Comparison of ENCODE assay signal across 10 mouse cellular contexts in the genomic region with DNA sequence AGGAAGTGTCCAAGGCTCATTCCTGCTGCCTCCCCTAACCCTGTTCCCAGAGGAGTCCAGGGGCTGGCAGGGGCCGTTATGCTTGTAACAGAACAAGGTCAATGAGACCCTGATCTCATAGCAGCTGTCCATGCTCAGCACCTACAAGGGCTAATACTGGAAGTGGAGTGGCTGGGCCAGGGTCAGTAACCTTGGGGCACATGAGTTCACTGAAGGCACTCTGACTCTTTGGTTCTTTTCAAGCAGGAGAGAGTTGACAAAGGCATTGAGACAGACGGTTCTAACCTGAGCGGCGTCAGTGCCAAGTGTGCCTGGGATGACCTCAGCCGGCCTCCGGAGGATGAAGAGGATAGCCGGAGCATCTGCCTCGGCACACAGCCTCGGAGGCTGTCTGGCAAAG. TPM values are rescaled to one million over a fixed set of nuclear protein-coding genes. Genes with fewer than 3 reads are reported as not detected.
A peak's percentile ranks its signal among the peaks of the same experiment; 100 is the strongest.
DNase-seq lines count a peak whose midpoint lies in the region; ATAC-seq and TF ChIP-seq lines count a peak whose summit lies in the region.
"Had no signal": no experiment of that assay in that cellular context is flagged by ENCODE, and none has a peak within 500 bp of the region (broad histone marks: within the 10 kb centered on the region; RNA-seq: fewer than 3 reads in every experiment).

No protein-coding gene starts in this region.

- H3K4me2 ChIP-seq in kidney, embryonic 16.5 days (replicated peaks; ENCODE audit: low read depth, low read length): no peak overlapping the region
- H3K4me2 ChIP-seq in neural tube, embryonic 12.5 days (replicated peaks): no peak overlapping the region
- no peak overlapping the region for H3K4me2 ChIP-seq in stomach, embryonic 16.5 days (ENCODE audit: low read depth, low read length)
- H3K4me2 ChIP-seq: intestine, embryonic 15.5 days; limb, embryonic 13.5 days had no signal

- H3K9me3 ChIP-seq in kidney, embryonic 16.5 days (ENCODE audit: low read length): no peaks in the 10 kb centered on the region
- no peaks in the 10 kb centered on the region for H3K9me3 ChIP-seq in neural tube, embryonic 12.5 days
- H3K9me3 ChIP-seq in stomach, embryonic 16.5 days (replicated peaks; ENCODE audit: control insufficient read depth, low read length): no peaks in the 10 kb centered on the region
- H3K9me3 ChIP-seq: intestine, embryonic 15.5 days; limb, embryonic 13.5 days had no signal

- no peaks in the 10 kb centered on the region for H3K27me3 ChIP-seq in heart, adult 2 months (ENCODE audit: control insufficient read depth, insufficient read depth, low read length)
- no peaks in the 10 kb centered on the region for H3K27me3 ChIP-seq in kidney, embryonic 16.5 days (ENCODE audit: insufficient read depth, low read length)
- no peaks in the 10 kb centered on the region for H3K27me3 ChIP-seq in neural tube, embryonic 12.5 days (replicated peaks)
- H3K27me3 ChIP-seq in stomach, embryonic 16.5 days (ENCODE audit: control insufficient read depth, insufficient read depth, low read length): no peaks in the 10 kb centered on the region
- H3K27me3 ChIP-seq: intestine, embryonic 15.5 days; limb, embryonic 13.5 days had no signal

- DNase-seq in heart, adult 2 months: no peak
- no peak for DNase-seq in heart, postnatal 36 days
- DNase-seq in kidney, adult 9 months: no peak
- no peak for DNase-seq in neural tube, embryonic 10.5 days (ENCODE audit: extremely low spot score, low spot score)
- DNase-seq in urinary bladder, adult 18-20 months (ENCODE audit: low spot score in 2 of 2): no peak

- WGBS in heart, adult 2 months: 66% methylated on average over 9 of the region's 9 CpGs
- WGBS in kidney, embryonic 16.5 days: 70% methylated on average over 9 of the region's 9 CpGs
- WGBS in neural tube, embryonic 12.5 days: 85% methylated on average over 9 of the region's 9 CpGs
- WGBS in stomach, embryonic 16.5 days: 72% methylated on average over 9 of the region's 9 CpGs

- TF ChIP-seq POLR2A in heart, adult 2 months (IDR thresholded peaks at IDR 0.05; ENCODE audit: insufficient read depth, low read depth, low read length): no peak

- peaks cover 44% of the 10 kb centered on the region for H3K4me1 ChIP-seq in heart, adult 2 months (ENCODE audit: control insufficient read depth, insufficient read depth, low read length)
- H3K4me1 ChIP-seq in kidney, embryonic 16.5 days (ENCODE audit: insufficient read depth, low read length): peaks cover 70% of the 10 kb centered on the region
- H3K4me1 ChIP-seq in neural tube, embryonic 12.5 days: peaks cover 23% of the 10 kb centered on the region
- H3K4me1 ChIP-seq in stomach, embryonic 16.5 days (ENCODE audit: control insufficient read depth, insufficient read depth, low read length): peaks cover 54% of the 10 kb centered on the region

- H3K4me3 ChIP-seq in heart, adult 2 months: no peak overlapping the region
- no peak overlapping the region for H3K4me3 ChIP-seq in kidney, embryonic 16.5 days (ENCODE audit: low read length)
- no peak overlapping the region for H3K4me3 ChIP-seq in neural tube, embryonic 12.5 days
- H3K4me3 ChIP-seq in stomach, embryonic 16.5 days (replicated peaks; ENCODE audit: low read length): no peak overlapping the region
- H3K4me3 ChIP-seq: intestine, embryonic 15.5 days; limb, embryonic 13.5 days had no signal

- intact Hi-C loops in heart, adult 2 months (cut with DNase I): no loop called here
- intact Hi-C loops in heart, postnatal 36 days (cut with DNase I): loop anchor here (2.0 kb wide), 1 partner anchor 56 kb away; the partner anchor contains the start of gene Sufu

- TF ChIP-seq CTCF in heart, adult 2 months (IDR thresholded peaks at IDR 0.05): no peak

- H3K36me3 ChIP-seq in heart, adult 2 months (ENCODE audit: control insufficient read depth, insufficient read depth, low read length): peaks cover 4% of the 10 kb centered on the region
- peaks cover 16% of the 10 kb centered on the region for H3K36me3 ChIP-seq in kidney, embryonic 16.5 days (ENCODE audit: insufficient read depth, low read length)
- peaks cover 41% of the 10 kb centered on the region for H3K36me3 ChIP-seq in neural tube, embryonic 12.5 days
- H3K36me3 ChIP-seq in stomach, embryonic 16.5 days (ENCODE audit: control insufficient read depth, insufficient read depth, low read length): no peaks in the 10 kb centered on the region

- ATAC-seq in kidney, embryonic 16.5 days (ENCODE audit: low FRiP score, low TSS enrichment): no peak
- no peak for ATAC-seq in neural tube, embryonic 12.5 days (ENCODE audit: low FRiP score, low read depth)
- no peak for ATAC-seq in stomach, embryonic 16.5 days (ENCODE audit: insufficient read depth, low FRiP score)
- ATAC-seq: intestine, embryonic 15.5 days had no signal

- TF ChIP-seq EP300 in heart, adult 2 months (IDR thresholded peaks at IDR 0.05; ENCODE audit: insufficient read depth, low read depth, low read length): 0 out of 2 replicates have a peak, but pooled peaks have one; percentile 0

- no peaks in the 10 kb centered on the region for H3K79me2 ChIP-seq in heart, adult 2 months (replicated peaks; ENCODE audit: control insufficient read depth, insufficient read depth, low read length)

- H3K27ac ChIP-seq in heart, adult 2 months: peak overlapping the region; percentile 21
- H3K27ac ChIP-seq in kidney, embryonic 16.5 days (ENCODE audit: low read length): peak overlapping the region; percentile 97
- no peak overlapping the region for H3K27ac ChIP-seq in neural tube, embryonic 12.5 days
- 0 out of 2 replicates have a peak overlapping the region, but pooled peaks have one; percentile 97 for H3K27ac ChIP-seq in stomach, embryonic 16.5 days (ENCODE audit: low read length)
- H3K27ac ChIP-seq: limb, embryonic 13.5 days had no signal

- no peak overlapping the region for H3K9ac ChIP-seq in heart, adult 2 months (ENCODE audit: low read depth, low read length)
- 0 out of 2 replicates have a peak overlapping the region, but pooled peaks have one; percentile 8 for H3K9ac ChIP-seq in kidney, embryonic 16.5 days (replicated peaks; ENCODE audit: low read length)
- H3K9ac ChIP-seq in neural tube, embryonic 12.5 days: 0 out of 2 replicates have a peak overlapping the region, but pooled peaks have one; percentile 2
- no peak overlapping the region for H3K9ac ChIP-seq in stomach, embryonic 16.5 days (ENCODE audit: low read length)
- H3K9ac ChIP-seq: intestine, embryonic 15.5 days; limb, embryonic 13.5 days had no signal

RNA-seq across cellular contexts. Expression of gene Trim8, which starts 48.6 kb away (rescaled TPM):
- total RNA-seq in heart, adult 2 months (2021): 10 to 100 TPM; 39.2 to 39.8 TPM
- polyA plus RNA-seq in heart, adult 2 months (2012; rRNA removed): 17.2 and 24.1 TPM in 2 replicates
- total RNA-seq in heart, postnatal 36 days (2021): 10 to 100 TPM; 38.7 to 40.0 TPM
- polyA plus RNA-seq in kidney, embryonic 16.5 days (2015; fragmentation: Nextera tagmentation; extraction: Ambion mirVana): 22.2 and 26.0 TPM in 2 replicates
- 39.1 and 43.0 TPM in 2 replicates for polyA plus RNA-seq in neural tube, embryonic 12.5 days (2016; fragmentation: Nextera tagmentation; extraction: Ambion mirVana)
- 11.8 and 16.2 TPM in 2 replicates for polyA plus RNA-seq in stomach, embryonic 16.5 days (2015; fragmentation: Nextera tagmentation; extraction: Ambion mirVana)

RNA-seq across cellular contexts. Expression of gene Sufu, which starts 56.2 kb away (rescaled TPM):
- total RNA-seq in heart, adult 2 months (2021): 10 to 100 TPM; 10.6 to 11.0 TPM
- 8.7 and 9.0 TPM in 2 replicates for polyA plus RNA-seq in heart, adult 2 months (2012; rRNA removed)
- total RNA-seq in heart, postnatal 36 days (2021): 10 to 100 TPM; 10.8 to 12.7 TPM
- polyA plus RNA-seq in kidney, embryonic 16.5 days (2015; fragmentation: Nextera tagmentation; extraction: Ambion mirVana): 50.7 and 54.0 TPM in 2 replicates
- polyA plus RNA-seq in neural tube, embryonic 12.5 days (2016; fragmentation: Nextera tagmentation; extraction: Ambion mirVana): 36.3 and 37.3 TPM in 2 replicates
- 26.4 and 27.4 TPM in 2 replicates for polyA plus RNA-seq in stomach, embryonic 16.5 days (2015; fragmentation: Nextera tagmentation; extraction: Ambion mirVana)

RNA-seq across cellular contexts. Expression of gene Actr1a, which starts 57.4 kb away (rescaled TPM):
- 10 to 100 TPM; 82.1 to 90.5 TPM for total RNA-seq in heart, adult 2 months (2021)
- 73.3 and 104 TPM in 2 replicates for polyA plus RNA-seq in heart, adult 2 months (2012; rRNA removed)
- total RNA-seq in heart, postnatal 36 days (2021): 10 to 100 TPM; 88.4 to 97.0 TPM
- 143 and 144 TPM in 2 replicates for polyA plus RNA-seq in kidney, embryonic 16.5 days (2015; fragmentation: Nextera tagmentation; extraction: Ambion mirVana)
- 259 and 269 TPM in 2 replicates for polyA plus RNA-seq in neural tube, embryonic 12.5 days (2016; fragmentation: Nextera tagmentation; extraction: Ambion mirVana)
- 135 and 146 TPM in 2 replicates for polyA plus RNA-seq in stomach, embryonic 16.5 days (2015; fragmentation: Nextera tagmentation; extraction: Ambion mirVana)

Comparison
In these comparisons a context has a peak if more than half of its experiments do, and no peak if none do; other contexts are left out.
1. H3K9ac ChIP-seq: peak in kidney, embryonic 16.5 days (single experiment) and neural tube, embryonic 12.5 days (single experiment); none in heart, adult 2 months (single experiment) and stomach, embryonic 16.5 days (single experiment).